21 mouse cellular contexts compared by ENCODE assay signal in the genomic region with DNA sequence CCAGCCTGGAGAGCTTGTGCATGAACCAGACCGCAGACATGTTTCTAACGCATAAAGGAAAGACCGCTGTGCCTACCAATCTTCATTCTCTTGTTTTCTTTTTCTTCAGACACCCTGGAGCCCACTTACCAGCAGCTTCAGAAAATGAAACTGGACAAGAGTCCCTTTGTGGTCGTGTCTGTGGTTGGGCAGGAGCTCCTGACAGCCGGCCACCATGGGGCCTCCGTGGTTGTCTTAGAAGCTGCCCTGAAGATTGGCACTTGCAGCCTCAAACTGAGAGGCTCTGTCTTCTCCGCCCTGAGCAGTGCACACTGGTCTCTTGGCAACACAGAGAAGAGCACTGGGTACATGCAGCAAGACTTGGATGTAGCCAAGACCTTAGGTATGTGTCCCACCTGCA.
DNase-seq lines count a peak whose midpoint lies in the region; ATAC-seq lines count a peak whose summit lies in the region.
"Had no signal": no experiment of that assay in that cellular context is flagged by ENCODE, and none has a peak within 500 bp of the region (broad histone marks: within the 10 kb centered on the region; RNA-seq: fewer than 3 reads in every experiment).

No protein-coding gene starts in this region.

- H3K27me3 ChIP-seq in kidney, embryonic 15.5 days, result no peaks in the 10 kb centered on the region
- H3K27me3 ChIP-seq: embryonic facial prominence, embryonic 15.5 days; heart, embryonic 13.5 days; Patski had no signal

- peaks cover 20% of the 10 kb centered on the region for H3K36me3 ChIP-seq in kidney, embryonic 15.5 days

- no peak overlapping the region for H3K4me3 ChIP-seq in kidney, embryonic 15.5 days (replicated peaks)
- H3K4me3 ChIP-seq: embryonic facial prominence, embryonic 15.5 days; forebrain, embryonic 12.5 days; heart, embryonic 13.5 days had no signal

- H3K9ac ChIP-seq in kidney, embryonic 15.5 days, result no peak overlapping the region
- H3K9ac ChIP-seq: embryonic facial prominence, embryonic 15.5 days; forebrain, embryonic 12.5 days; heart, embryonic 13.5 days had no signal

- no peak for DNase-seq in kidney, postnatal 25 days
- peak; percentile 9 for DNase-seq in 416B (ENCODE audit: low read depth)
- DNase-seq in natural killer cell, adult 2 months (ENCODE audit: low spot score in 2 of 2), result peak; percentile 38 to 63
- no peak for DNase-seq in adrenal gland, adult (ENCODE audit: inconsistent age in 2 of 2, low spot score in 1 of 2)
- DNase-seq: adrenal gland, adult 2 months; adrenal gland, postnatal 36 days; cerebellum, adult 2 months; cerebellum, postnatal 10 days; embryo, embryonic 11 days; gastrocnemius, postnatal 10 days; heart, postnatal 36 days had no signal

- peak overlapping the region; percentile 76 for H3K27ac ChIP-seq in kidney, embryonic 15.5 days
- H3K27ac ChIP-seq: embryonic facial prominence, embryonic 15.5 days; forebrain, embryonic 12.5 days; heart, embryonic 13.5 days had no signal

- 88% methylated on average over 7 of the region's 7 CpGs for WGBS in kidney, embryonic 15.5 days

- H3K4me1 ChIP-seq in kidney, embryonic 15.5 days, result peaks cover 78% of the 10 kb centered on the region

- no peaks in the 10 kb centered on the region for H3K9me3 ChIP-seq in kidney, embryonic 15.5 days (replicated peaks)
- H3K9me3 ChIP-seq: embryonic facial prominence, embryonic 15.5 days; forebrain, embryonic 12.5 days; heart, embryonic 13.5 days had no signal

- H3K4me2 ChIP-seq in kidney, embryonic 15.5 days, result no peak overlapping the region
- H3K4me2 ChIP-seq: embryonic facial prominence, embryonic 15.5 days; forebrain, embryonic 12.5 days; heart, embryonic 13.5 days had no signal

- no peak for ATAC-seq in kidney, embryonic 15.5 days (replicated peaks; ENCODE audit: low FRiP score)
- peak; percentile 40; the same call in 1 of the 2 replicates for ATAC-seq in common myeloid progenitor, adult 5-6 weeks (replicated peaks; ENCODE audit: low read depth, poor library complexity, severe bottlenecking)
- no peak for ATAC-seq in erythroid progenitor cell, adult 5-6 weeks (replicated peaks; ENCODE audit: low FRiP score, poor library complexity, severe bottlenecking)
- ATAC-seq: activated CD4-positive, CD25-positive, alpha-beta regulatory T cell, adult 4 months; forebrain, embryonic 16.5 days; hindbrain, embryonic 16.5 days; Patski had no signal

Comparison
In these comparisons a context has a peak if more than half of its experiments do, and no peak if none do; other contexts are left out.
1. DNase-seq: peak in 416B (single experiment) and natural killer cell, adult 2 months (2 of 2); none in kidney, postnatal 25 days (0 of 2) and adrenal gland, adult (0 of 2).